ENCODE assay signal across 8 mouse cellular contexts in genomic region chr5:30113881-30114760, GRCm38 (mm10). TPM values are rescaled to one million over a fixed set of nuclear protein-coding genes. Genes with fewer than 3 reads are reported as not detected.
DNase-seq lines count a peak whose midpoint lies in the region; ATAC-seq lines count a peak whose summit lies in the region.

No protein-coding gene starts in this region.

- peak overlapping the region; percentile 52 for H3K4me3 ChIP-seq in limb, embryonic 11.5 days (ENCODE audit: low read depth, low read length)
- H3K4me3 ChIP-seq in midbrain, embryonic 11.5 days (ENCODE audit: low read depth, low read length): peak overlapping the region; percentile 43

- ATAC-seq in common myeloid progenitor, adult 5-6 weeks (replicated peaks; ENCODE audit: low read depth, poor library complexity, severe bottlenecking): peak; percentile 65
- peak; percentile 72; the same call in 1 of the 2 replicates for ATAC-seq in limb, embryonic 11.5 days (ENCODE audit: insufficient number of reproducible peaks, low FRiP score, low TSS enrichment, low read depth)
- ATAC-seq in midbrain, embryonic 11.5 days (ENCODE audit: low FRiP score): peak; percentile 73

- H3K4me2 ChIP-seq in limb, embryonic 11.5 days (ENCODE audit: low read depth, severe bottlenecking): peak overlapping the region; percentile 91
- H3K4me2 ChIP-seq in midbrain, embryonic 11.5 days: peak overlapping the region; percentile 74

- H3K36me3 ChIP-seq in limb, embryonic 11.5 days (ENCODE audit: control insufficient read depth, insufficient read depth, low read length): no peaks in the 10 kb centered on the region
- H3K36me3 ChIP-seq in midbrain, embryonic 11.5 days (ENCODE audit: control insufficient read depth, insufficient read depth, low read length): peaks cover 5% of the 10 kb centered on the region

- no peaks in the 10 kb centered on the region for H3K9me3 ChIP-seq in limb, embryonic 11.5 days (ENCODE audit: control insufficient read depth, low read length)
- H3K9me3 ChIP-seq in midbrain, embryonic 11.5 days (ENCODE audit: control insufficient read depth, low read length): no peaks in the 10 kb centered on the region

- H3K9ac ChIP-seq in limb, embryonic 11.5 days (ENCODE audit: low read length): peak overlapping the region; percentile 67
- H3K9ac ChIP-seq in midbrain, embryonic 11.5 days (ENCODE audit: low read length): peak overlapping the region; percentile 57

- intact Hi-C loops in gastrocnemius, postnatal 14 days (cut with DNase I; ENCODE audit: low total_unique reads): loop anchor here (10.0 kb wide), 1 partner anchor 289 kb away; no protein-coding TSS in a partner anchor

- peak; percentile 68 for DNase-seq in adrenal gland, adult 2 months
- no peak for DNase-seq in adrenal gland, adult 8-10 months
- peak; percentile 74 for DNase-seq in gastrocnemius, postnatal 14 days
- DNase-seq in induced T-regulatory cell, adult 2 months (ENCODE audit: low read depth): peak; percentile 75
- DNase-seq in limb, embryonic 11.5 days (ENCODE audit: low spot score): peak; percentile 91
- peak; percentile 98 for DNase-seq in midbrain, embryonic 11.5 days (ENCODE audit: low spot score, missing footprints)
- peak; percentile 32 to 52 for DNase-seq in spleen, postnatal 14 days (ENCODE audit: low spot score in 2 of 2)

- H3K27me3 ChIP-seq in limb, embryonic 11.5 days (ENCODE audit: control insufficient read depth, insufficient read depth, low read length): peaks cover 27% of the 10 kb centered on the region
- H3K27me3 ChIP-seq in midbrain, embryonic 11.5 days (ENCODE audit: control insufficient read depth, insufficient read depth, low read length): peaks cover 20% of the 10 kb centered on the region; the same call in 1 of the 2 replicates

- H3K27ac ChIP-seq in limb, embryonic 11.5 days (replicated peaks; ENCODE audit: low read depth, low read length): no peak overlapping the region
- no peak overlapping the region for H3K27ac ChIP-seq in midbrain, embryonic 11.5 days (ENCODE audit: low read depth, low read length)

- peaks cover 13% of the 10 kb centered on the region for H3K4me1 ChIP-seq in limb, embryonic 11.5 days (ENCODE audit: control insufficient read depth, insufficient read depth, low read length)
- H3K4me1 ChIP-seq in midbrain, embryonic 11.5 days (ENCODE audit: control insufficient read depth, insufficient read depth, low read length): peaks cover 32% of the 10 kb centered on the region

- under 1% methylated on average over 95 of the region's 103 CpGs for WGBS in limb, embryonic 11.5 days
- 1% methylated on average over 91 of the region's 103 CpGs for WGBS in midbrain, embryonic 11.5 days

RNA-seq across cellular contexts. Expression of gene 3110082J24Rik, which starts 8.2 kb away (rescaled TPM):
- not detected for total RNA-seq in adrenal gland, adult 2 months (2021)
- not detected in 2 replicates for polyA plus RNA-seq in adrenal gland, adult 2 months (2012; rRNA removed)
- total RNA-seq in adrenal gland, adult 8-10 months (2022): not detected
- total RNA-seq in common myeloid progenitor, adult 5-6 weeks (2017): not detected in 2 replicates
- total RNA-seq in gastrocnemius, postnatal 14 days (2021): not detected
- polyA plus RNA-seq in limb, embryonic 11.5 days (2014; fragmentation: Nextera tagmentation; extraction: Ambion mirVana): not detected in 2 replicates
- 3.7 and 4.5 TPM in 2 replicates for polyA plus RNA-seq in midbrain, embryonic 11.5 days (2014; fragmentation: Nextera tagmentation; extraction: Ambion mirVana)

RNA-seq across cellular contexts. Expression of gene Garem2, which starts 9.2 kb away (rescaled TPM):
- total RNA-seq in adrenal gland, adult 2 months (2021): under 1 TPM in 1 of 2 experiments, not detected in 1; 0.10 TPM
- 0.11 TPM in 1 of 2 replicates, not detected in the other for polyA plus RNA-seq in adrenal gland, adult 2 months (2012; rRNA removed)
- under 1 TPM in 1 of 4 experiments, not detected in 3; 0.10 TPM for total RNA-seq in adrenal gland, adult 8-10 months (2022)
- total RNA-seq in common myeloid progenitor, adult 5-6 weeks (2017): not detected in 2 replicates
- total RNA-seq in gastrocnemius, postnatal 14 days (2021): under 1 TPM; 0.04 TPM
- polyA plus RNA-seq in limb, embryonic 11.5 days (2014; fragmentation: Nextera tagmentation; extraction: Ambion mirVana): 0.44 and 0.51 TPM in 2 replicates
- 14.3 and 15.3 TPM in 2 replicates for polyA plus RNA-seq in midbrain, embryonic 11.5 days (2014; fragmentation: Nextera tagmentation; extraction: Ambion mirVana)

RNA-seq across cellular contexts. Expression of gene Tyms, which starts 40.7 kb away (rescaled TPM):
- total RNA-seq in adrenal gland, adult 2 months (2021): 10 to 100 TPM; 15.4 to 19.9 TPM
- polyA plus RNA-seq in adrenal gland, adult 2 months (2012; rRNA removed): 17.8 and 17.9 TPM in 2 replicates
- total RNA-seq in adrenal gland, adult 8-10 months (2022): 10 to 100 TPM; 12.9 to 19.7 (median 18.0) TPM
- total RNA-seq in common myeloid progenitor, adult 5-6 weeks (2017): 112 and 152 TPM in 2 replicates
- total RNA-seq in gastrocnemius, postnatal 14 days (2021): 1 to 10 TPM; 6.9 to 7.7 TPM
- polyA plus RNA-seq in limb, embryonic 11.5 days (2014; fragmentation: Nextera tagmentation; extraction: Ambion mirVana): 393 and 408 TPM in 2 replicates
- 268 and 278 TPM in 2 replicates for polyA plus RNA-seq in midbrain, embryonic 11.5 days (2014; fragmentation: Nextera tagmentation; extraction: Ambion mirVana)

RNA-seq across cellular contexts. Expression of gene Hadha, which starts 40.8 kb away (rescaled TPM):
- total RNA-seq in adrenal gland, adult 2 months (2021): 100 to 1,000 TPM; 558 to 581 TPM
- 72.9 and 82.6 TPM in 2 replicates for polyA plus RNA-seq in adrenal gland, adult 2 months (2012; rRNA removed)
- total RNA-seq in adrenal gland, adult 8-10 months (2022): 100 to 1,000 TPM; 363 to 446 (median 399) TPM
- 139 and 147 TPM in 2 replicates for total RNA-seq in common myeloid progenitor, adult 5-6 weeks (2017)
- total RNA-seq in gastrocnemius, postnatal 14 days (2021): 100 to 1,000 TPM; 271 to 383 TPM
- 92.2 and 97.1 TPM in 2 replicates for polyA plus RNA-seq in limb, embryonic 11.5 days (2014; fragmentation: Nextera tagmentation; extraction: Ambion mirVana)
- polyA plus RNA-seq in midbrain, embryonic 11.5 days (2014; fragmentation: Nextera tagmentation; extraction: Ambion mirVana): 75.1 and 87.0 TPM in 2 replicates

RNA-seq across cellular contexts. Expression of gene Hadhb, which starts 40.9 kb away (rescaled TPM):
- total RNA-seq in adrenal gland, adult 2 months (2021): 1,000 to 10,000 TPM in 1 of 2 experiments, 100 to 1,000 TPM in 1; 944 to 1,072 TPM
- 65.7 and 66.9 TPM in 2 replicates for polyA plus RNA-seq in adrenal gland, adult 2 months (2012; rRNA removed)
- 100 to 1,000 TPM; 412 to 817 (median 632) TPM for total RNA-seq in adrenal gland, adult 8-10 months (2022)
- total RNA-seq in common myeloid progenitor, adult 5-6 weeks (2017): 66.7 and 76.6 TPM in 2 replicates
- total RNA-seq in gastrocnemius, postnatal 14 days (2021): 100 to 1,000 TPM; 258 to 390 TPM
- polyA plus RNA-seq in limb, embryonic 11.5 days (2014; fragmentation: Nextera tagmentation; extraction: Ambion mirVana): 119 and 127 TPM in 2 replicates
- 107 and 114 TPM in 2 replicates for polyA plus RNA-seq in midbrain, embryonic 11.5 days (2014; fragmentation: Nextera tagmentation; extraction: Ambion mirVana)
